Mouse (Mus musculus): ENCODE data around the gene Hspbp1. TPM values are rescaled to one million over a fixed set of nuclear protein-coding genes. Genes with fewer than 3 reads are reported as not detected.

Hspbp1 gene
- total and polyA plus RNA-seq, 3 experiments, result 29.7 to 35.0 (median 31.9) TPM

DNA sequence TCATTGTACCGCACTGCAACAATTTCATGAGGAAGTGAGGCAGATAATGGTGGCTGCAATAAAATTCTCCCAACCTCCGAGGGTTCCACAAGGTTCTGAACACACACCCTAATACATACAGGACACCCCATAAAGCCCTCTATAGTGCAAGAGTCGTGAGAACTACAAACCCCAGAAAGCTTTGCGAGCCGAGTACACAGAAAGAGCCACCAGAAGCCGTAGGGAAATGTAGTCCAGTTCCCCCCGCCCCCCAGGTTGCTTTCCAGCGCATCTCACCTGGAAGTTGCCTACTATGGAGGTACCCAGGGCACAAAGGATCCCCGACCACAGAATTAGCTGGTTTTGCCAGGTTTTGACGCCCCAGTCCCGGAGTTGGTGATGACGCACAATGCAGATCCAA lies 38.6 kb upstream of the Hspbp1 start:
- intact Hi-C loops (cut with DNase I), result no loop called here
- DNase-seq, result no peak

GRCm38 (mm10) chr7:4719276-4719675 lies 34.4 kb upstream of the Hspbp1 start:
- intact Hi-C loops (cut with DNase I), result no loop called here
- Histone ChIP-seq H3K36me3 (ENCODE audit: control insufficient read depth, insufficient read depth, low read length) (no peaks in the 10 kb centered on the region), H3K4me3 (no peak overlapping the region), H3K4me1 (ENCODE audit: control insufficient read depth, insufficient read depth, low read length) (no peaks in the 10 kb centered on the region), H3K79me2 (replicated peaks; ENCODE audit: control insufficient read depth, insufficient read depth, low read length) (no peaks in the 10 kb centered on the region), H3K9ac (ENCODE audit: low read depth, low read length) (no peak overlapping the region), H3K27me3 (ENCODE audit: control insufficient read depth, insufficient read depth, low read length) (no peaks in the 10 kb centered on the region), H3K27ac (no peak overlapping the region)
- no peak for TF ChIP-seq EP300 (IDR thresholded peaks at IDR 0.05; ENCODE audit: insufficient read depth, low read depth, low read length)
- no peak for TF ChIP-seq CTCF (IDR thresholded peaks at IDR 0.05)
- TF ChIP-seq POLR2A (IDR thresholded peaks at IDR 0.05; ENCODE audit: insufficient read depth, low read depth, low read length), result no peak
- no peak for DNase-seq
- 78% methylated on average over 3 of the region's 3 CpGs for WGBS

More for the DNA sequence above, 38.6 kb upstream of the Hspbp1 start:
- WGBS, result 33% methylated on average over 12 of the region's 12 CpGs
- H3K4me3 ChIP-seq, result no peak overlapping the region
- no peaks in the 10 kb centered on the region for H3K4me1 ChIP-seq (ENCODE audit: control insufficient read depth, insufficient read depth, low read length)
- no peak overlapping the region for H3K27ac ChIP-seq
- TF ChIP-seq CTCF (IDR thresholded peaks at IDR 0.05) (no peak), EP300 (IDR thresholded peaks at IDR 0.05; ENCODE audit: insufficient read depth, low read depth, low read length) (no peak), POLR2A (IDR thresholded peaks at IDR 0.05; ENCODE audit: insufficient read depth, low read depth, low read length) (no peak)
- H3K27me3 ChIP-seq (ENCODE audit: control insufficient read depth, insufficient read depth, low read length), result no peaks in the 10 kb centered on the region; the same call in 1 of the 2 replicates
- H3K36me3 ChIP-seq (ENCODE audit: control insufficient read depth, insufficient read depth, low read length), result no peaks in the 10 kb centered on the region
- H3K79me2 ChIP-seq (replicated peaks; ENCODE audit: control insufficient read depth, insufficient read depth, low read length), result no peaks in the 10 kb centered on the region
- H3K9ac ChIP-seq (ENCODE audit: low read depth, low read length), result no peak overlapping the region; the same call in 1 of the 2 replicates

DNA sequence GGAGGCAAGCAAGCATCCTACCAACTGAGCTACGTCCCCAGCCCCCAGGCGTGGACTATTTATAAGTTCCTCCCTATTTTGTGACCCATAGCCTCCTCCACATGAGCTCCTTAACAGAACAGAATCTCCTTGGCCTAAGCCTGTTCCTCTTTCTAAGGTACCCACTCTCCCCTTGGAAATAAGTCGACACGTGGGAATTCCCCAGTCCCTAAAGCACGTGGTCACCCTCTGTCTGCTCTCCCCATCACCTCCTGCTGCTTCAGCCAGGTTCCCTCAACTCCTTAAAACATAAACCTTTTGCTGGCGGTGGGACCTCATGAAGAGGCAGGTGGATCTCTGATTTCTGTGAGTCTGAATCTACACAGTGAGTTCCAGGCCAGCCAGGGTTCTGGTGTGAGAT lies 32.1 kb upstream of the Hspbp1 start:
- Histone ChIP-seq H3K9ac (ENCODE audit: low read depth, low read length) (no peak overlapping the region), H3K4me1 (ENCODE audit: control insufficient read depth, insufficient read depth, low read length) (no peaks in the 10 kb centered on the region), H3K4me3 (no peak overlapping the region), H3K27me3 (ENCODE audit: control insufficient read depth, insufficient read depth, low read length) (no peaks in the 10 kb centered on the region), H3K27ac (no peak overlapping the region), H3K36me3 (ENCODE audit: control insufficient read depth, insufficient read depth, low read length) (no peaks in the 10 kb centered on the region), H3K79me2 (replicated peaks; ENCODE audit: control insufficient read depth, insufficient read depth, low read length) (no peaks in the 10 kb centered on the region)
- no peak for DNase-seq
- 56% methylated on average over 6 of the region's 6 CpGs for WGBS
- intact Hi-C loops (cut with DNase I), result no loop called here
- TF ChIP-seq EP300 (IDR thresholded peaks at IDR 0.05; ENCODE audit: insufficient read depth, low read depth, low read length), result no peak

GRCm38 (mm10) chr7:4712594-4712993 lies 27.7 kb upstream of the Hspbp1 start:
- no peak for DNase-seq
- TF ChIP-seq CTCF (IDR thresholded peaks at IDR 0.05), result peak; percentile 15; the same call in 1 of the 2 replicates
- no peak for TF ChIP-seq EP300 (IDR thresholded peaks at IDR 0.05; ENCODE audit: insufficient read depth, low read depth, low read length)
- no peak for TF ChIP-seq POLR2A (IDR thresholded peaks at IDR 0.05; ENCODE audit: insufficient read depth, low read depth, low read length)
- Histone ChIP-seq H3K79me2 (replicated peaks; ENCODE audit: control insufficient read depth, insufficient read depth, low read length) (no peaks in the 10 kb centered on the region), H3K27ac (no peak overlapping the region), H3K9ac (ENCODE audit: low read depth, low read length) (no peak overlapping the region), H3K36me3 (ENCODE audit: control insufficient read depth, insufficient read depth, low read length) (no peaks in the 10 kb centered on the region), H3K27me3 (ENCODE audit: control insufficient read depth, insufficient read depth, low read length) (no peaks in the 10 kb centered on the region), H3K4me3 (no peak overlapping the region), H3K4me1 (ENCODE audit: control insufficient read depth, insufficient read depth, low read length) (no peaks in the 10 kb centered on the region)
- intact Hi-C loops (cut with DNase I), result no loop called here
- 69% methylated on average over 3 of the region's 3 CpGs for WGBS

GRCm38 (mm10) chr7:4705098-4705497 lies 20.2 kb upstream of the Hspbp1 start:
- Histone ChIP-seq H3K4me3 (no peak overlapping the region), H3K9ac (ENCODE audit: low read depth, low read length) (no peak overlapping the region), H3K36me3 (ENCODE audit: control insufficient read depth, insufficient read depth, low read length) (no peaks in the 10 kb centered on the region), H3K4me1 (ENCODE audit: control insufficient read depth, insufficient read depth, low read length) (no peaks in the 10 kb centered on the region), H3K27me3 (ENCODE audit: control insufficient read depth, insufficient read depth, low read length) (no peaks in the 10 kb centered on the region), H3K79me2 (replicated peaks; ENCODE audit: control insufficient read depth, insufficient read depth, low read length) (no peaks in the 10 kb centered on the region), H3K27ac (no peak overlapping the region)
- TF ChIP-seq CTCF (IDR thresholded peaks at IDR 0.05) (peak; percentile 71), EP300 (IDR thresholded peaks at IDR 0.05; ENCODE audit: insufficient read depth, low read depth, low read length) (no peak), POLR2A (IDR thresholded peaks at IDR 0.05; ENCODE audit: insufficient read depth, low read depth, low read length) (no peak)
- DNase-seq, result peak; percentile 21 to 38
- 50% methylated on average over 18 of the region's 18 CpGs for WGBS
- intact Hi-C loops (cut with DNase I), result no loop called here

DNA sequence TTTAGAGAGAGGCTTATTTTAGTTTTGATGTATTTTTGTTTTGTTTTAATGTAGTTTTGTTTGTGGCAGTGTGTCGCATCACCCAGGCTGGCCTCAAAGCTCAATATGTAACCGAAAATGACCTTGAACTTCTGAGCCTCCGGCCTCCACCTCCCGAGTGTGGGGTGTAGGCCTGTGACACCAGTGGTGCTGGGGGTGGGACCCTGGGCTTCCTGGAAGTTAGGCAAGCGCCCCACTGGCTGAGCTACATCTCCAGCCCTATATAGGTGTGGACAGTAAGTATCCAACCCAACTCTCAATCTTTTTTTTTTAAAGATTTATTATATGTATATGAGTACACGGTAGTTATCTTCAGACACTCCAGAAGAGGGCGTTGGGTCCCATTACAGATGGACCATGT lies 18.3 kb upstream of the Hspbp1 start:
- H3K4me3 ChIP-seq, result no peak overlapping the region
- no peaks in the 10 kb centered on the region for H3K27me3 ChIP-seq (ENCODE audit: control insufficient read depth, insufficient read depth, low read length)
- no peak overlapping the region for H3K27ac ChIP-seq
- no peaks in the 10 kb centered on the region for H3K36me3 ChIP-seq (ENCODE audit: control insufficient read depth, insufficient read depth, low read length)
- intact Hi-C loops (cut with DNase I), result no loop called here
- H3K9ac ChIP-seq (ENCODE audit: low read depth, low read length), result no peak overlapping the region
- TF ChIP-seq CTCF (IDR thresholded peaks at IDR 0.05), result no peak
- WGBS, result 91% methylated on average over 7 of the region's 7 CpGs
- no peaks in the 10 kb centered on the region for H3K79me2 ChIP-seq (replicated peaks; ENCODE audit: control insufficient read depth, insufficient read depth, low read length)
- no peaks in the 10 kb centered on the region for H3K4me1 ChIP-seq (ENCODE audit: control insufficient read depth, insufficient read depth, low read length)
- DNase-seq, result no peak

Data from heart, adult 2 months (tissue).